Mouse (Mus musculus): ENCODE data around the gene Pigx.

- TF ChIP-seq POLR2A (IDR thresholded peaks at IDR 0.05; ENCODE audit: control insufficient read depth, low read depth, low read length) (no peak), CTCF (IDR thresholded peaks at IDR 0.05; ENCODE audit: control insufficient read depth, insufficient read depth, insufficient replicate concordance, low read depth, low read length) (no peak)
Observed at GRCm38 (mm10) chr16:32127046-32127445, 27.5 kb upstream of the Pigx start.
